Mouse (Mus musculus): ENCODE measurements around the gene Kcna7.

Kcna7 gene

GRCm38 (mm10) chr7:45458748-45459563 lies 53.5 kb downstream of the Kcna7 start:
- peak; percentile 76 to 91 for DNase-seq (ENCODE audit: low spot score in 2 of 2)

All from spleen, postnatal 4 days (tissue).